Mouse (Mus musculus) ES-E14 (cell line): ENCODE results near the gene Tmem143. TPM values are rescaled to one million over a fixed set of nuclear protein-coding genes. Genes with fewer than 3 reads are reported as not detected.

Source experiments
- DNase-seq: peaks from one replicate; pipeline ENCODE4 v3.0.0-alpha.2; 2013; ENCODE audit warnings: low read depth, low spot score
- H3K27ac ChIP-seq: 2 replicates; pipeline ENCODE4 v1.5.1; 2012; ENCODE audit warnings: low read depth, mild to moderate bottlenecking, low read length, moderate library complexity, mixed read lengths; ENCODE audit not compliant: poor library complexity, insufficient read depth, severe bottlenecking
- H3K36me3 ChIP-seq: 2 replicates; pipeline ENCODE4 v1.6.1; 2012; ENCODE audit warnings: mild to moderate bottlenecking, low read length, moderate library complexity, mixed read lengths; ENCODE audit not compliant: control insufficient read depth, poor library complexity, insufficient read depth, severe bottlenecking
- H3K4me1 ChIP-seq, 2 experiments: fragments of 150-350 bp in 1 of 2; sonication (generic) in 1 of 2; 2 replicates each; pipeline ENCODE4 v1.6.1; 2012; ENCODE audit warnings: low read length in 2 of 2, mild to moderate bottlenecking in 1 of 2, mixed read lengths in 1 of 2; ENCODE audit not compliant: control insufficient read depth in 2 of 2, insufficient read depth in 2 of 2, poor library complexity in 1 of 2
- H3K4me3 ChIP-seq, 2 experiments: fragments of 150-350 bp in 1 of 2; sonication (generic) in 1 of 2; 2 replicates each; pipeline ENCODE4 v1.5.1; 2012; ENCODE audit warnings: low read length in 2 of 2, low read depth in 1 of 2, mild to moderate bottlenecking in 1 of 2, mixed read lengths in 1 of 2; ENCODE audit not compliant: insufficient read depth in 1 of 2, poor library complexity in 1 of 2, severe bottlenecking in 1 of 2
- H3K9ac ChIP-seq: 2 replicates; pipeline ENCODE4 v1.6.1; 2012; ENCODE audit warnings: low read depth, mild to moderate bottlenecking, low read length, mixed read lengths; ENCODE audit not compliant: poor library complexity, insufficient read depth, severe bottlenecking
- H3K9me3 ChIP-seq: fragments of 150-350 bp; sonication (generic); 2 replicates; pipeline ENCODE4 v1.6.1; 2012; ENCODE audit warnings: low read depth, mild to moderate bottlenecking, low read length; ENCODE audit not compliant: control insufficient read depth, insufficient read depth
- CHD2 ChIP-seq: IDR thresholded peaks from 2 replicates; pipeline ENCODE4 v1.6.1; 2014; ENCODE audit warnings: mild to moderate bottlenecking, low read depth, low read length, inconsistent platforms
- HCFC1 ChIP-seq: IDR thresholded peaks from 2 replicates; pipeline ENCODE4 v1.6.1; 2012; ENCODE audit warnings: low read length, inconsistent platforms, borderline replicate concordance; ENCODE audit not compliant: insufficient read depth
- MAFK ChIP-seq: IDR thresholded peaks from 2 replicates; pipeline ENCODE4 v1.6.1; 2014; ENCODE audit warnings: mild to moderate bottlenecking, low read depth, low read length, inconsistent platforms; ENCODE audit not compliant: insufficient read depth
- ZC3H11A ChIP-seq: IDR thresholded peaks from 2 replicates; pipeline ENCODE4 v1.6.1; 2012; ENCODE audit warnings: low read depth, mild to moderate bottlenecking, inconsistent platforms, low read length, borderline replicate concordance
- ZNF384 ChIP-seq: IDR thresholded peaks from 2 replicates; pipeline ENCODE4 v1.6.1; 2012; ENCODE audit warnings: low read depth, low read length, inconsistent platforms
- in situ Hi-C, 2 experiments: fragments of 600-800 bp; cut with MboI; formaldehyde crosslinking; loops; one replicate each; pipeline ENCODE4 v1.15.1; 2025; ENCODE audit warnings: low sequenced_read_pairs in 2 of 2, inconsistent platforms in 1 of 2; ENCODE audit not compliant: unreplicated experiment in 2 of 2
- total RNA-seq: library from RNA; depleted of rRNA; stranded (reverse); fragments of 300-350 nt; gene quantifications from 2 replicates; pipeline ENCODE4 v1.2.3, GENCODE M21; 2012

Gene Tmem143
- total RNA-seq, 1 experiment: 26.0 TPM

- no peak overlapping the region; the same call in 1 of the 2 replicates for H3K9ac ChIP-seq
- no peak for DNase-seq
- H3K4me3 ChIP-seq: peak overlapping the region; percentile 39 to 41
- TF ChIP-seq HCFC1: no peak
- TF ChIP-seq CHD2: no peak
- no peak for TF ChIP-seq MAFK
- TF ChIP-seq ZNF384: no peak
- TF ChIP-seq ZC3H11A: no peak
- H3K27ac ChIP-seq: no peak overlapping the region
- in situ Hi-C loops: no loop called here
- H3K9me3 ChIP-seq: no peaks in the 10 kb centered on the region
- peaks cover 2 to 5% of the 10 kb centered on the region in 2 experiments; a peak in 2 of 4 replicates for H3K4me1 ChIP-seq
- no peaks in the 10 kb centered on the region for H3K36me3 ChIP-seq
These were observed 39.5 kb upstream of the Tmem143 start for GRCm38 (mm10) chr7:45856950-45857901.

- peaks cover 5 to 7% of the 10 kb centered on the region in 2 experiments; a peak in 2 of 4 replicates for H3K4me1 ChIP-seq
- H3K4me3 ChIP-seq: no peak overlapping the region
- H3K9ac ChIP-seq: no peak overlapping the region
- H3K36me3 ChIP-seq: no peaks in the 10 kb centered on the region
- TF ChIP-seq CHD2 (no peak), MAFK (no peak), ZNF384 (no peak), HCFC1 (no peak)
- no peak for DNase-seq
- H3K9me3 ChIP-seq: no peaks in the 10 kb centered on the region
- in situ Hi-C loops: no loop called here
- H3K27ac ChIP-seq: no peak overlapping the region
These were observed 37.7 kb upstream of the Tmem143 start for GRCm38 (mm10) chr7:45859008-45859407.

DNA sequence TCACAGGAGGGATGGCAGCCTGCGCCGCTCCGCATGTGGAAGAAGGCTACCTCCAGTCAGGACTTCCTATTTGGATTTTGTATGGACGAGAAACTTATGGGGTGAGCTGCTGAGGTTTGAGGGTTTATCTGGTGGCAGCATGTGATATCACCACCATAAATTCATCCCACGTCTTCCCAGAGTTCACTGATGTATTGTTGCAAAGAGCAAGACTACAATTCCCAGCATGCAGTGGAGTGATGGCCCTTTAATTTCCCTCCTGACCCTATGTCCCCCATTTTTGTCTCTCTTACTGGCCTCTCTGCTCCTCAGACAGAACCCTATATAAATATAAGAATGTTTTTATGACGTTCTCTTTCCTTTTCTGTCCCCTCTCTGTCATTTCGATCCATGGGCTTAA lies 33.9 kb upstream of the Tmem143 start:
- Histone ChIP-seq H3K4me1 (peaks cover 3 to 9% of the 10 kb centered on the region in 2 experiments; a peak in 1 of 4 replicates), H3K27ac (no peak overlapping the region)
- no peak for TF ChIP-seq ZNF384
- TF ChIP-seq HCFC1: peak; percentile 61; the same call in 1 of the 2 replicates

DNA sequence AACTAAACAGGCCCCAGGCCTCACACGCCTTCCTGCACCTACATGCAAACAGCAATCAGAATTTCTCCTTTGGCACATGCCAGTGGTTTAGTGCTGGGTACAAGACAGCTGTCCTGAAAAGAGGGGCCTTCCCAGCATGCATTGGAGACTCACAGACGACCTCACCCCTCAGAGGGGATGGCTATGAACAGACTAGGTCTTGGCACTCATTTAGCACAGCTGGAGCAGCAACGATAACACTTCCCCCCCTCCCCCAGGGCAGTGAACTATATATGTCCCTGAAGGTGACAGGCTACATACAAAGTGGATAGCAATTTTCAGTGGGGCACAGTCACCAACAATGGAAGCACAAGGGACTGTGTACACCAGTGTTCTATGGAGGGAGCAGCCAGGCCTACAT lies 32.3 kb upstream of the Tmem143 start:
- no peaks in the 10 kb centered on the region for H3K36me3 ChIP-seq
- no peak overlapping the region for H3K9ac ChIP-seq
- no peak overlapping the region for H3K27ac ChIP-seq
- DNase-seq: no peak
- no peak overlapping the region for H3K4me3 ChIP-seq
- TF ChIP-seq MAFK (no peak), ZC3H11A (no peak), ZNF384 (no peak), CHD2 (no peak), HCFC1 (no peak)
- H3K9me3 ChIP-seq: no peaks in the 10 kb centered on the region
- in situ Hi-C loops: no loop called here
- peaks cover 3 to 9% of the 10 kb centered on the region in 2 experiments; a peak in 1 of 4 replicates for H3K4me1 ChIP-seq

More for the DNA sequence above, 33.9 kb upstream of the Tmem143 start:
- H3K9ac ChIP-seq: no peak overlapping the region
- no peak overlapping the region for H3K4me3 ChIP-seq
- no peak for DNase-seq
- H3K9me3 ChIP-seq: no peaks in the 10 kb centered on the region
- in situ Hi-C loops: no loop called here
- H3K36me3 ChIP-seq: no peaks in the 10 kb centered on the region
